Mouse (Mus musculus): ENCODE measurements around the gene Tcf23. TPM values are rescaled to one million over a fixed set of nuclear protein-coding genes. Genes with fewer than 3 reads are reported as not detected.
A peak's percentile ranks its signal among the peaks of the same experiment; 100 is the strongest.

Gene Tcf23
- polyA plus RNA-seq, 1 experiment = 0.62 TPM

GRCm38 (mm10) chr5:30999324-30999723, 30.9 kb downstream of the Tcf23 start:
- no peak overlapping the region for H3K4me2 ChIP-seq (ENCODE audit: low read depth)
- no peak overlapping the region for H3K4me3 ChIP-seq
- H3K36me3 ChIP-seq (ENCODE audit: control insufficient read depth, insufficient read depth) = no peaks in the 10 kb centered on the region
- no peak overlapping the region for H3ac ChIP-seq (ENCODE audit: control insufficient read depth, insufficient read length)
- TF ChIP-seq MAX (IDR thresholded peaks at IDR 0.05; ENCODE audit: low read depth) = no peak
- TF ChIP-seq POLR2AphosphoS2 (IDR thresholded peaks at IDR 0.05; ENCODE audit: insufficient read length, low read depth) = no peak
- no peak for TF ChIP-seq USF1 (IDR thresholded peaks at IDR 0.05; ENCODE audit: low read depth)
- no peak for TF ChIP-seq E2F4 (IDR thresholded peaks at IDR 0.05; ENCODE audit: insufficient read depth)
- no peak for TF ChIP-seq CEBPB (IDR thresholded peaks at IDR 0.05; ENCODE audit: insufficient read depth, poor library complexity, severe bottlenecking)
- no peak for TF ChIP-seq MYOD1 (IDR thresholded peaks at IDR 0.05; ENCODE audit: control insufficient read depth in 1 of 3, insufficient read length in 2 of 3, low read depth in 2 of 3)
- TF ChIP-seq REST (IDR thresholded peaks at IDR 0.05; ENCODE audit: insufficient read depth, insufficient read length) = no peak
- TF ChIP-seq POLR2A (IDR thresholded peaks at IDR 0.05; ENCODE audit: insufficient read length, low read depth) = no peak
- TF ChIP-seq TCF12 (IDR thresholded peaks at IDR 0.05; ENCODE audit: insufficient read depth, poor library complexity, severe bottlenecking) = no peak
- TF ChIP-seq SRF (IDR thresholded peaks at IDR 0.05; ENCODE audit: control insufficient read depth, insufficient read length, low read depth) = no peak
- TF ChIP-seq MYOG (IDR thresholded peaks at IDR 0.05; ENCODE audit: control insufficient read depth in 1 of 3, insufficient read depth in 1 of 3, insufficient read length in 2 of 3, low read depth in 2 of 3) = no peak
- TF ChIP-seq TCF3 (IDR thresholded peaks at IDR 0.05; ENCODE audit: insufficient read length, low read depth) = no peak
- no peaks in the 10 kb centered on the region for H3K27me3 ChIP-seq (ENCODE audit: control insufficient read depth, insufficient read depth, insufficient read length)
- no peaks in the 10 kb centered on the region for H3K79me2 ChIP-seq (ENCODE audit: control insufficient read depth, insufficient read depth)

- Histone ChIP-seq H3K79me2 (ENCODE audit: control insufficient read depth, insufficient read depth) (no peaks in the 10 kb centered on the region), H3K36me3 (ENCODE audit: control insufficient read depth, insufficient read depth) (no peaks in the 10 kb centered on the region), H3K27me3 (ENCODE audit: control insufficient read depth, insufficient read depth, insufficient read length) (no peaks in the 10 kb centered on the region), H3ac (ENCODE audit: control insufficient read depth, insufficient read length) (no peak overlapping the region), H3K4me2 (ENCODE audit: low read depth) (peak overlapping the region; percentile 39), H3K4me3 (no peak overlapping the region)
- no peak for TF ChIP-seq TCF3 (IDR thresholded peaks at IDR 0.05; ENCODE audit: insufficient read length, low read depth)
- no peak for TF ChIP-seq MYOD1 (IDR thresholded peaks at IDR 0.05; ENCODE audit: control insufficient read depth in 1 of 3, insufficient read length in 2 of 3, low read depth in 2 of 3)
- TF ChIP-seq POLR2AphosphoS2 (IDR thresholded peaks at IDR 0.05; ENCODE audit: insufficient read length, low read depth) = no peak
- TF ChIP-seq E2F4 (IDR thresholded peaks at IDR 0.05; ENCODE audit: insufficient read depth) = no peak
- no peak for TF ChIP-seq POLR2A (IDR thresholded peaks at IDR 0.05; ENCODE audit: insufficient read length, low read depth)
- TF ChIP-seq MYOG (IDR thresholded peaks at IDR 0.05; ENCODE audit: control insufficient read depth in 1 of 3, insufficient read depth in 1 of 3, insufficient read length in 2 of 3, low read depth in 2 of 3) = no peak
- no peak for TF ChIP-seq MAX (IDR thresholded peaks at IDR 0.05; ENCODE audit: low read depth)
- TF ChIP-seq REST (IDR thresholded peaks at IDR 0.05; ENCODE audit: insufficient read depth, insufficient read length) = no peak
- TF ChIP-seq CEBPB (IDR thresholded peaks at IDR 0.05; ENCODE audit: insufficient read depth, poor library complexity, severe bottlenecking) = no peak
- TF ChIP-seq SRF (IDR thresholded peaks at IDR 0.05; ENCODE audit: control insufficient read depth, insufficient read length, low read depth) = no peak
- no peak for TF ChIP-seq TCF12 (IDR thresholded peaks at IDR 0.05; ENCODE audit: insufficient read depth, poor library complexity, severe bottlenecking)
Observed at GRCm38 (mm10) chr5:31000122-31000521, 31.7 kb downstream of the Tcf23 start.

GRCm38 (mm10) chr5:31000993-31001392, 32.5 kb downstream of the Tcf23 start:
- H3K4me3 ChIP-seq = no peak overlapping the region
- no peaks in the 10 kb centered on the region for H3K79me2 ChIP-seq (ENCODE audit: control insufficient read depth, insufficient read depth)
- TF ChIP-seq CEBPB (IDR thresholded peaks at IDR 0.05; ENCODE audit: insufficient read depth, poor library complexity, severe bottlenecking) (no peak), POLR2A (IDR thresholded peaks at IDR 0.05; ENCODE audit: insufficient read length, low read depth) (no peak), E2F4 (IDR thresholded peaks at IDR 0.05; ENCODE audit: insufficient read depth) (no peak), SRF (IDR thresholded peaks at IDR 0.05; ENCODE audit: control insufficient read depth, insufficient read length, low read depth) (no peak), MYOG (IDR thresholded peaks at IDR 0.05; ENCODE audit: control insufficient read depth in 1 of 3, insufficient read depth in 1 of 3, insufficient read length in 2 of 3, low read depth in 2 of 3) (no peak), MAX (IDR thresholded peaks at IDR 0.05; ENCODE audit: low read depth) (no peak), POLR2AphosphoS2 (IDR thresholded peaks at IDR 0.05; ENCODE audit: insufficient read length, low read depth) (no peak), TCF12 (IDR thresholded peaks at IDR 0.05; ENCODE audit: insufficient read depth, poor library complexity, severe bottlenecking) (no peak), MYOD1 (IDR thresholded peaks at IDR 0.05; ENCODE audit: control insufficient read depth in 1 of 3, insufficient read length in 2 of 3, low read depth in 2 of 3) (no peak), REST (IDR thresholded peaks at IDR 0.05; ENCODE audit: insufficient read depth, insufficient read length) (no peak)
- H3ac ChIP-seq (ENCODE audit: control insufficient read depth, insufficient read length) = no peak overlapping the region
- no peaks in the 10 kb centered on the region for H3K36me3 ChIP-seq (ENCODE audit: control insufficient read depth, insufficient read depth)
- H3K4me2 ChIP-seq (ENCODE audit: low read depth) = no peak overlapping the region
- no peaks in the 10 kb centered on the region for H3K27me3 ChIP-seq (ENCODE audit: control insufficient read depth, insufficient read depth, insufficient read length)

- no peaks in the 10 kb centered on the region for H3K36me3 ChIP-seq (ENCODE audit: control insufficient read depth, insufficient read depth)
- TF ChIP-seq POLR2AphosphoS2 (IDR thresholded peaks at IDR 0.05; ENCODE audit: insufficient read length, low read depth) (no peak), TCF12 (IDR thresholded peaks at IDR 0.05; ENCODE audit: insufficient read depth, poor library complexity, severe bottlenecking) (no peak), MAX (IDR thresholded peaks at IDR 0.05; ENCODE audit: low read depth) (no peak)
- H3ac ChIP-seq (ENCODE audit: control insufficient read depth, insufficient read length) = no peak overlapping the region
- no peak overlapping the region for H3K4me2 ChIP-seq (ENCODE audit: low read depth)
- H3K79me2 ChIP-seq (ENCODE audit: control insufficient read depth, insufficient read depth) = no peaks in the 10 kb centered on the region
- H3K27me3 ChIP-seq (ENCODE audit: control insufficient read depth, insufficient read depth, insufficient read length) = no peaks in the 10 kb centered on the region
- no peak overlapping the region for H3K4me3 ChIP-seq
Observed at GRCm38 (mm10) chr5:31001560-31001959, 33.1 kb downstream of the Tcf23 start.

- Histone ChIP-seq H3ac (ENCODE audit: control insufficient read depth, insufficient read length) (no peak overlapping the region), H3K79me2 (ENCODE audit: control insufficient read depth, insufficient read depth) (no peaks in the 10 kb centered on the region), H3K36me3 (ENCODE audit: control insufficient read depth, insufficient read depth) (no peaks in the 10 kb centered on the region), H3K4me3 (no peak overlapping the region), H3K27me3 (ENCODE audit: control insufficient read depth, insufficient read depth, insufficient read length) (no peaks in the 10 kb centered on the region), H3K4me2 (ENCODE audit: low read depth) (no peak overlapping the region)
- TF ChIP-seq POLR2A (IDR thresholded peaks at IDR 0.05; ENCODE audit: insufficient read length, low read depth) (no peak), USF1 (IDR thresholded peaks at IDR 0.05; ENCODE audit: low read depth) (no peak), REST (IDR thresholded peaks at IDR 0.05; ENCODE audit: insufficient read depth, insufficient read length) (no peak), POLR2AphosphoS2 (IDR thresholded peaks at IDR 0.05; ENCODE audit: insufficient read length, low read depth) (no peak), MAX (IDR thresholded peaks at IDR 0.05; ENCODE audit: low read depth) (no peak), TCF3 (IDR thresholded peaks at IDR 0.05; ENCODE audit: insufficient read length, low read depth) (no peak), TCF12 (IDR thresholded peaks at IDR 0.05; ENCODE audit: insufficient read depth, poor library complexity, severe bottlenecking) (no peak), E2F4 (IDR thresholded peaks at IDR 0.05; ENCODE audit: insufficient read depth) (no peak), MYOG (IDR thresholded peaks at IDR 0.05; ENCODE audit: control insufficient read depth in 1 of 3, insufficient read depth in 1 of 3, insufficient read length in 2 of 3, low read depth in 2 of 3) (no peak), SRF (IDR thresholded peaks at IDR 0.05; ENCODE audit: control insufficient read depth, insufficient read length, low read depth) (no peak), CEBPB (IDR thresholded peaks at IDR 0.05; ENCODE audit: insufficient read depth, poor library complexity, severe bottlenecking) (no peak), MYOD1 (IDR thresholded peaks at IDR 0.05; ENCODE audit: control insufficient read depth in 1 of 3, insufficient read length in 2 of 3, low read depth in 2 of 3) (no peak)
Observed at GRCm38 (mm10) chr5:31004184-31004583, 35.7 kb downstream of the Tcf23 start.

Measured in myocyte (in vitro differentiated cells).